Mouse (Mus musculus) megakaryocyte-erythroid progenitor cell, adult 5-6 weeks (primary cell): ENCODE results near the gene Rgs6. TPM values are rescaled to one million over a fixed set of nuclear protein-coding genes. Genes with fewer than 3 reads are reported as not detected.

Experiments
- ATAC-seq: replicated peaks from 2 replicates; pipeline ENCODE4 v1.8.0; 2016; ENCODE audit warnings: mild to moderate bottlenecking, inconsistent platforms; ENCODE audit not compliant: severe bottlenecking, poor library complexity, low FRiP score, low TSS enrichment
- total RNA-seq, 2 experiments: library from RNA; stranded (forward) in 1 of 2; stranded (reverse) in 1 of 2; fragments of 200-1000, 215-1000 nt in 1 of 2; fragments of >200 nt in 1 of 2; fragmentation: Nextera tagmentation in 1 of 2; gene quantifications; 2 replicates each; pipeline ENCODE4 v1.2.3; 2014 to 2017

Gene Rgs6
- total RNA-seq, 2 experiments from 2014 or later: not detected

DNA sequence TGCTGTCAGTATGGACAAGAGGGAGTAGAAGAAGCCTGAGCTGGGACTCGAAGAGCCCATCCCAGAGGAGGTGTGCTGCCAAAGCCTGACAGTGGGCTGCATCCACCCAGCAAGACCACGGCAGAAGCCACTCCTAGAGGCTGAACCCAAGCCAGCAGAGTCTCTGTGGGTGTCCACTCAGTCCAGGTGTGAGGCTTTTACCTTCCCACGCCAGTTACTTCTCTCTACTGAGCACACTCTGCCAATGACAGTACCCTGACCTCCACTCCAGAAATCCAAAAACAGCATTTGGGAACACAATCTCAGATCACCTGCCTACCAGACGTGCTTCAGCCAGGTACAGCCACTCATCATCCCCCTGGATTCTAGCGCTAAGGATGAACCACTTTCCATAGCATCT, 619.4 kb downstream of the Rgs6 start:
- no peak for ATAC-seq

DNA sequence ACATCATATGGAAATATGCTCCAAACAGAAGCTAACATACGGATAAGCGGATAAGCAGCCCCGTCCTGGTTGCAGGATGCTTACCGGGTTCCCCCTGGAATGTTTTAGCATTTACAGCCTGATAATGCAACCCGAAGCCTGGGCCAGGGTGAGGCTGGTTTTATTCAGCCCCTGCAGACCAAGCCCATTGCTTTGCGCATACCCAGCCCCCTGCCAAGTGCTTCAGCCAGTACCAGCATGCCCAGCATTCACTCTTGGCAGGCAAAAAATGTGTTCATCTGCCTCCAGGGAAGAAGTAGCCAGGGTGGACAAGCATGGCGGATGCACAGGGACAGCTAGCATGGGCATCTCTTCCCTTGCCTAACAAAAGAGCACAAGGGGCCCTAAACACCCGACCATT, 619.9 kb downstream of the Rgs6 start:
- ATAC-seq: no peak

DNA sequence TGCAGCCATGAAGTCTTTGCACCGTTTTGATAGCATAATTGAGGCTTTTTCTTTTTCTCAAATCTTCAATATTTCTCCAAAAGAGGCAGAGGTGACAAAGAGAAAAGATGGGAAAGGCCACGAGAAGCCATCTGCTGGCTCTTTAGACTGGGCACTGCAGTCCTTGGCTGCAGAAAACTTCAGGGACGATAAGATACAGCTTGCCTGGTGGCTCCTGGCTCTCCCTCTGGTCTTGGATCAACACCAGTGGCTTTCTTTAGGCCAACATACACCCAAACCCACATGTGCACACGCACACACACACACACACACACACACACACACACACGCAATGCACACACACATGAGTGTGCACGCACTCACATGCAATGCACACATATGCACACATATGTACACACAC, 620.7 kb downstream of the Rgs6 start:
- ATAC-seq: no peak

DNA sequence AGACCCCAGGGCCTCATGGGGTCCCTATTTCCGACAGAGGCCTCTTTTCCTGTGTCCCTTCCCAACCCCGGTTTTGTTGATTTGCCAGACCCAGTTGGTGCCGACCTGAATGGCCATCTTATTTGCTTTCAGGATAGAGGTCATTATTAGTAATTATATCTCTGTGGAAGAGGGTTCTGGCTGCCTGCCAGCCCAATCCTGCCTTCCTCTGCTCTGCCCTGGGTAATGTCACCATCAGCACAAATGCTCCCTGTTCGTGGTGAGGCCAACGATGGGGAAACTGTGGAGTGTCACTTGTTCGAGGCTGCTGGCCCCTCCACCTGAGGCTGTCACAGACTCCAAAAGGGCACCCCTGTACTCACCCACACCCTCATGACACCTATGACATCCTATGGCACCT, 621.4 kb downstream of the Rgs6 start:
- ATAC-seq: no peak

DNA sequence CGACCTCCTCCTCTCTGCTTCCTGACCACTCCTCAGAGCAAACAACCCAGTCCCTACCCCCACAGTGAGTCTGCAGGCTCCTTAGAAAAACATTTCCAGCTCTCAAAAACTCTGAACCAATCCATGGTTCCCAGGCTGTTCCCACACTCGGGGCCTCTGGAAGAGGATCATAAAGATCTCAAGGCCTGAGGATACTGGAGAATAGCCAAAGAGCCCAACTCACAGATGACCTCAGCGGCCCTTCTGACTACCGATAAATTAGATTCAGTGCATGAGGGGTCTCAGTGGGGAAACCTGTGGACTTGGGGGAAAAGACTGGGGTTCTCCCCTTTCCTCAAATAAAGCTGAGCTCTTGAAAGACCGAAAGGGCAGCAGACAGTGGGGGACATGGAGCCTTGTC, 622.2 kb downstream of the Rgs6 start:
- no peak for ATAC-seq

DNA sequence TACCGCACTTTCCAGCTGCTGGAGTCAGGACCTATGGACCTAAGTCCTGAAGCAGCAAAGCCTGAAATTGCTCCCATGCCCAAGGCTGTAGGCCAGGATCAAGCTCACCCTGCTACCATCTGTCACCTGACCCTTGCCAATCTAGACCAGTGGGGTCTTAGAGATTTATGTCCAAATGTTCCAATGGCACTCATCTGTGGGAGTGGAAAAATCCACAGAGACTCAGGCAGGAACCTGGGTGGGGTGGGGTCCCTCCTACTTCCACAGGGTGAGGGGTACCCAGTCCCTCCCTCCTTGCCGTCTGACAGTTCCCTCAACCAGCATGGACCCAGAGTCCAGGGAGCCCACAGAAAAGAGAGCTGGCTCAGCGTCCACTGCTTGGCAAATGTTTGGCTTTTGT, 622.6 kb downstream of the Rgs6 start:
- no peak for ATAC-seq

DNA sequence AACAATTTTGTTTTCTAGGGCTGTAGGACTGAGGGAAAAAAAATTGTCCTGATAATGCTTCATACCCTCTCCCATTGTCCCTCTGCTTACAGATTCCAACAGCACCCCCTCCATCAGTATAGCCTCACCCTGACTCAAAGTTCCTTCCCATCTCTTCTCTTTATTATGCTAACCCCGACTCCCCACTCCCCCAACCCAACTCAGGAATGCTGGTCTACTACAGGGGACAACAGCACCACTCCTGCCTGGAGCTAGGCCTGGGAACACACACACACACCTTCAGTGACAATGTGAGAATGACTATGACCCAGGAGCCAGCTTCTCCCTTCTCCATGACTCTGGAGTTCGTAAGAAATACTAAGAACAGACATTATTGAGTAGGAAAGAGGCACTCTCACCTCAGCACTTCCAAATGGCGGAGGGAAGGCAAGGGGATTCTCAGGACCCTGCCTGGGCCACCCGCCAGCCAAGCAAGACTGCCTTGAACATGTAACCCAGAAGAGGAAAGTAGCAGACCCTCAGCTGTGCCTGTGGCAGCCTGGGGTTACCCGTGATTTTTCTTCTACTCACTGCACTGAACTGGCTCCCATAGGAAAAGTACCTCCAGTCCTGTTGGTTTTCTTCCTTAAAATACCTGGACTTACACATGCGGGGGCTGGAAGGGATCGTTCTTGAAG, 623.2 kb downstream of the Rgs6 start:
- no peak for ATAC-seq
